Mouse (Mus musculus): ENCODE measurements around the gene Vmn1r158. TPM values are rescaled to one million over a fixed set of nuclear protein-coding genes. Genes with fewer than 3 reads are reported as not detected.

The Vmn1r158 gene
- polyA plus RNA-seq (2014; fragmentation: Illumina TruSeq; extraction: RNeasy Lipid Tissue Mini Kit (QIAGEN cat#74804); ENCODE audit: low replicate concordance), result not detected

GRCm38 (mm10) chr7:22790682-22791081, at the start of gene Vmn1r158:
Vmn1r158 (minus strand) TSS chr7:22790782.

GRCm38 (mm10) chr7:22761397-22761796, 29.2 kb downstream of the Vmn1r158 start, which contains the start of gene Vmn1r157:
Vmn1r157 (plus strand) TSS chr7:22761697.

Other genes with a start within 250 kb of the Vmn1r158 start
- not detected for gene Gm4201, start 225.4 kb downstream of the Vmn1r158 start, polyA plus RNA-seq (2014; fragmentation: Illumina TruSeq; extraction: RNeasy Lipid Tissue Mini Kit (QIAGEN cat#74804); ENCODE audit: low replicate concordance)
- not detected for gene Gm4565, start 202.7 kb downstream of the Vmn1r158 start, polyA plus RNA-seq (2014; fragmentation: Illumina TruSeq; extraction: RNeasy Lipid Tissue Mini Kit (QIAGEN cat#74804); ENCODE audit: low replicate concordance)
- not detected for gene Vmn1r155, start 132.8 kb downstream of the Vmn1r158 start, polyA plus RNA-seq (2014; fragmentation: Illumina TruSeq; extraction: RNeasy Lipid Tissue Mini Kit (QIAGEN cat#74804); ENCODE audit: low replicate concordance)
- gene Gm8693, start 98.5 kb downstream of the Vmn1r158 start, polyA plus RNA-seq (2014; fragmentation: Illumina TruSeq; extraction: RNeasy Lipid Tissue Mini Kit (QIAGEN cat#74804); ENCODE audit: low replicate concordance), result not detected
- not detected for gene Gm4567, start 71.1 kb downstream of the Vmn1r158 start, polyA plus RNA-seq (2014; fragmentation: Illumina TruSeq; extraction: RNeasy Lipid Tissue Mini Kit (QIAGEN cat#74804); ENCODE audit: low replicate concordance)
- not detected for gene Vmn1r157, start 29.1 kb downstream of the Vmn1r158 start, polyA plus RNA-seq (2014; fragmentation: Illumina TruSeq; extraction: RNeasy Lipid Tissue Mini Kit (QIAGEN cat#74804); ENCODE audit: low replicate concordance)
- not detected for gene Vmn1r159, start 52.8 kb upstream of the Vmn1r158 start, polyA plus RNA-seq (2014; fragmentation: Illumina TruSeq; extraction: RNeasy Lipid Tissue Mini Kit (QIAGEN cat#74804); ENCODE audit: low replicate concordance)
- gene Vmn1r160, start 80.4 kb upstream of the Vmn1r158 start, polyA plus RNA-seq (2014; fragmentation: Illumina TruSeq; extraction: RNeasy Lipid Tissue Mini Kit (QIAGEN cat#74804); ENCODE audit: low replicate concordance), result not detected
- not detected for gene Gm4214, start 193.9 kb upstream of the Vmn1r158 start, polyA plus RNA-seq (2014; fragmentation: Illumina TruSeq; extraction: RNeasy Lipid Tissue Mini Kit (QIAGEN cat#74804); ENCODE audit: low replicate concordance)
- gene Gm4216, start 229.1 kb upstream of the Vmn1r158 start, polyA plus RNA-seq (2014; fragmentation: Illumina TruSeq; extraction: RNeasy Lipid Tissue Mini Kit (QIAGEN cat#74804); ENCODE audit: low replicate concordance), result not detected